Comparison of ENCODE assay signal across 9 mouse cellular contexts in the genomic region with DNA sequence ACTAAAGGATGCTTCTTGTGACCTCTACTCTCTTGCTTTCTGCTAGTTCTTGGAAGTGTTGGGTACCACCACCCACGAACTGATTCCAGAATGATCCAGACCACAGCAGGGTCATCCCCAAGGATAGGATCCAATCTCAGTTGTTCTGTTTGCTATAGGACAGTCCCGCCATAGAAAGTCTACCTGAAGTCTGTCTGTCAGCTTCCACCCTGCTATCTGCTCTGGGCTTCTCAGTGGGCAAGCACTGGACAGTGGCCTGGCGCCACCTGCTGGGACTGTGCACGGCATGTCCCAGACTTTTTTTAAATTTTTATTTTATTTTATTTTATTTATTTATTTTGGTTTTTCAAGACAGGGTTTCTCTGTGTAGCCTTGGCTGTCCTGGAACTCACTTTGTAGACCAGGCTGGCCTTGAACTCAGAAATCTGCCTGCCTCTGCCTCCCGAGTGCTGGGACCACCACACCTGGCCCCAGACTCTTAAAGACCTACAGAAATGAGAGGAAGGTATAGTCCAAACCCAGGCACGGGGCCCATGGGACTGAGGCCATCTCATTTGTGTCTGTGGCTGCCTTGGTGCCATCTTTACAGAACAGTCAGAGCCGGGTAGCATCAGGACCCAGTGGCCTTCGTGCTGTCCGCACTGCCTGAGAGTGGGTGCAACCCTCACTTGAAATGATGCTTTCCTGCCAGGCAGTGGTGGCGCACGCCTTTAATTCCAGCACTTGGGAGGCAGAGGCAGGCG. TPM values are rescaled to one million over a fixed set of nuclear protein-coding genes. Genes with fewer than 3 reads are reported as not detected.
DNase-seq lines count a peak whose midpoint lies in the region; ATAC-seq and TF ChIP-seq lines count a peak whose summit lies in the region.
"Had no signal": no experiment of that assay in that cellular context is flagged by ENCODE, and none has a peak within 500 bp of the region (broad histone marks: within the 10 kb centered on the region; RNA-seq: fewer than 3 reads in every experiment).

No protein-coding gene starts in this region.

- peak; percentile 88 for TF ChIP-seq CTCF in heart, adult 2 months (IDR thresholded peaks at IDR 0.05)
- TF ChIP-seq CTCF in left cerebral cortex, adult 2 months (IDR thresholded peaks at IDR 0.05): peak; percentile 86

- no peak overlapping the region for H3K27ac ChIP-seq in heart, adult 2 months
- H3K27ac ChIP-seq in embryonic facial prominence, embryonic 14.5 days (replicated peaks; ENCODE audit: low read depth, low read length): no peak overlapping the region
- H3K27ac ChIP-seq in left cerebral cortex, adult 2 months: no peak overlapping the region
- H3K27ac ChIP-seq: neural tube, embryonic 12.5 days had no signal

- no peak overlapping the region for H3K4me2 ChIP-seq in embryonic facial prominence, embryonic 14.5 days (ENCODE audit: low read depth, low read length)

- H3K27me3 ChIP-seq in heart, adult 2 months (ENCODE audit: control insufficient read depth, insufficient read depth, low read length): no peaks in the 10 kb centered on the region
- no peaks in the 10 kb centered on the region for H3K27me3 ChIP-seq in embryonic facial prominence, embryonic 14.5 days (replicated peaks; ENCODE audit: control insufficient read depth, insufficient read depth, low read length)
- H3K27me3 ChIP-seq: neural tube, embryonic 12.5 days had no signal

- H3K4me3 ChIP-seq in heart, adult 2 months: no peak overlapping the region
- no peak overlapping the region for H3K4me3 ChIP-seq in embryonic facial prominence, embryonic 14.5 days (ENCODE audit: low read depth, low read length)
- no peak overlapping the region for H3K4me3 ChIP-seq in left cerebral cortex, adult 2 months
- H3K4me3 ChIP-seq: neural tube, embryonic 12.5 days had no signal

- 59% methylated on average over 12 of the region's 12 CpGs for WGBS in heart, adult 2 months
- WGBS in embryonic facial prominence, embryonic 14.5 days: 64% methylated on average over 12 of the region's 12 CpGs

- peak; percentile 63 to 74 for DNase-seq in heart, adult 2 months
- no peak for DNase-seq in heart, postnatal 25 days (ENCODE audit: low spot score)
- DNase-seq in 416B (ENCODE audit: low read depth) (peak; percentile 73), adipocyte (ENCODE audit: low spot score) (peak; percentile 72)
- DNase-seq in embryonic facial prominence, embryonic 14.5 days (ENCODE audit: low spot score): peak; percentile 46
- peak; percentile 62 to 69 for DNase-seq in left cerebral cortex, adult 2 months (ENCODE audit: extremely low spot score in 1 of 2, low spot score in 2 of 2)
- DNase-seq in retina, postnatal 1 day: peak; percentile 53
- no peak for DNase-seq in c-Kit-positive CD71-positive TER-119-positive erythroid progenitor cells, embryonic 14.5 days (ENCODE audit: low spot score)

- no peaks in the 10 kb centered on the region for H3K9me3 ChIP-seq in embryonic facial prominence, embryonic 14.5 days (ENCODE audit: control insufficient read depth, low read length)
- H3K9me3 ChIP-seq: neural tube, embryonic 12.5 days had no signal

- intact Hi-C loops in heart, adult 2 months (cut with DNase I): loop anchor here (1.0 to 5.0 kb wide), 4 partner anchors 87 to 305 kb away; partner anchors contain the start of gene Camsap1
- intact Hi-C loops in heart, postnatal 25 days (cut with DNase I): loop anchor here (1.0 to 5.0 kb wide), 3 partner anchors 87 to 300 kb away; no protein-coding TSS in a partner anchor
- intact Hi-C loops in left cerebral cortex, adult 2 months (cut with DNase I): loop anchor here (1.0 to 5.0 kb wide), 4 partner anchors 51 to 305 kb away; no protein-coding TSS in a partner anchor

- no peaks in the 10 kb centered on the region for H3K36me3 ChIP-seq in heart, adult 2 months (ENCODE audit: control insufficient read depth, insufficient read depth, low read length)
- peaks cover 15% of the 10 kb centered on the region; the same call in 1 of the 2 replicates for H3K36me3 ChIP-seq in embryonic facial prominence, embryonic 14.5 days (ENCODE audit: control insufficient read depth, insufficient read depth, low read length)

- TF ChIP-seq POLR2A in heart, adult 2 months (IDR thresholded peaks at IDR 0.05; ENCODE audit: insufficient read depth, low read depth, low read length): no peak

- H3K4me1 ChIP-seq in heart, adult 2 months (ENCODE audit: control insufficient read depth, insufficient read depth, low read length): peaks cover 5% of the 10 kb centered on the region
- peaks cover 12% of the 10 kb centered on the region; the same call in 1 of the 2 replicates for H3K4me1 ChIP-seq in embryonic facial prominence, embryonic 14.5 days (ENCODE audit: control insufficient read depth, insufficient read depth, low read length)

- H3K9ac ChIP-seq in heart, adult 2 months (ENCODE audit: low read depth, low read length): no peak overlapping the region
- H3K9ac ChIP-seq in embryonic facial prominence, embryonic 14.5 days (ENCODE audit: low read depth, low read length): no peak overlapping the region
- H3K9ac ChIP-seq: neural tube, embryonic 12.5 days had no signal

- no peak for ATAC-seq in embryonic facial prominence, embryonic 14.5 days (ENCODE audit: low read depth)

- 0 out of 2 replicates have a peak, but pooled peaks have one; percentile 41 for TF ChIP-seq EP300 in heart, adult 2 months (IDR thresholded peaks at IDR 0.05; ENCODE audit: insufficient read depth, low read depth, low read length)

- no peaks in the 10 kb centered on the region for H3K79me2 ChIP-seq in heart, adult 2 months (replicated peaks; ENCODE audit: control insufficient read depth, insufficient read depth, low read length)

RNA-seq across cellular contexts. Expression of gene Nacc2, which starts 19.0 kb away (rescaled TPM):
- 10 to 100 TPM; 31.6 to 31.8 TPM for total RNA-seq in heart, adult 2 months (2021)
- polyA plus RNA-seq in heart, adult 2 months (2012; rRNA removed): 19.0 and 20.5 TPM in 2 replicates
- 10 to 100 TPM; 25.5 to 28.9 TPM for total RNA-seq in heart, postnatal 25 days (2021)
- 7.0 and 8.9 TPM in 2 replicates for polyA plus RNA-seq in embryonic facial prominence, embryonic 14.5 days (2014; fragmentation: Nextera tagmentation; extraction: Ambion mirVana)
- 10 to 100 TPM; 64.5 to 75.9 TPM for total RNA-seq in left cerebral cortex, adult 2 months (2021)

Comparison
In these comparisons a context has a peak if more than half of its experiments do, and no peak if none do; other contexts are left out.
1. DNase-seq: peak in heart, adult 2 months (2 of 2), 416B (single experiment), adipocyte (single experiment), embryonic facial prominence, embryonic 14.5 days (single experiment), left cerebral cortex, adult 2 months (2 of 2) and retina, postnatal 1 day (single experiment); none in heart, postnatal 25 days (single experiment) and c-Kit-positive CD71-positive TER-119-positive erythroid progenitor cells, embryonic 14.5 days (single experiment).